In the genomic region with DNA sequence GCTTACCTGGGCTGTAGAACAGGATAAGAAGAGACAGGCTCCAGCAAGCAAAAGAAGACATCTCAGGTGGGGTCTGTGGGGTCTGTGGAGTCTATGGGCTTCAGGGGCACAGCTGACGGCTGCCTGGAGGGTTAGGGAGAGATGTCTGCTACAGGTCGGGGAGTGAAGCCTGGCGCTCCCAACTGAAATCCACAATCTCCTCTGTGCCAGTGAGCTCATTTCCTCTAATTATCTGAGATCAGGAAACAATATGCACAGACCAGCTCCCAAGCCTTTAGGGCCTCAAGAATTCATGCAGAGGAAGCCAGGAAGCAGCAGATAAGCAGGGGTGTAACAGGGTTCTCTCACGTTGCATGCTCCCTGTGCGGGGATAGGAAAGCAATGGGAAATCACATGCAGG, we compare ENCODE assay signal across 7 mouse cellular contexts. TPM values are rescaled to one million over a fixed set of nuclear protein-coding genes. Genes with fewer than 3 reads are reported as not detected.
A peak's percentile ranks its signal among the peaks of the same experiment; 100 is the strongest.
DNase-seq lines count a peak whose midpoint lies in the region; ATAC-seq and TF ChIP-seq lines count a peak whose summit lies in the region.

No protein-coding gene starts in this region.

- no peak for TF ChIP-seq CTCF in thymus, adult 2 months (IDR thresholded peaks at IDR 0.05; ENCODE audit: borderline replicate concordance, control insufficient read depth, extremely low read depth, insufficient read depth, low read length, poor library complexity)

- H3K4me2 ChIP-seq in heart, embryonic 11.5 days: peak overlapping the region; percentile 54

- 68% methylated on average over 5 of the region's 5 CpGs for WGBS in embryonic facial prominence, embryonic 10.5 days
- 44% methylated on average over 5 of the region's 5 CpGs for WGBS in heart, embryonic 11.5 days (ENCODE audit: insufficient replicate concordance)
- 89% methylated on average over 5 of the region's 5 CpGs for WGBS in thymus, adult 2 months

- TF ChIP-seq POLR2A in thymus, adult 2 months (IDR thresholded peaks at IDR 0.05; ENCODE audit: control insufficient read depth, extremely low read depth, insufficient read depth, low read length, poor library complexity): no peak

- H3K36me3 ChIP-seq in embryonic facial prominence, embryonic 10.5 days (replicated peaks): no peaks in the 10 kb centered on the region
- no peaks in the 10 kb centered on the region for H3K36me3 ChIP-seq in heart, embryonic 11.5 days (ENCODE audit: control insufficient read depth, insufficient read depth, low read length)
- H3K36me3 ChIP-seq in thymus, adult 2 months (ENCODE audit: control insufficient read depth, insufficient read depth, low read length): peaks cover 50% of the 10 kb centered on the region

- no peaks in the 10 kb centered on the region for H3K27me3 ChIP-seq in embryonic facial prominence, embryonic 10.5 days (replicated peaks; ENCODE audit: low read depth, poor library complexity, severe bottlenecking)
- no peaks in the 10 kb centered on the region for H3K27me3 ChIP-seq in heart, embryonic 11.5 days (ENCODE audit: control insufficient read depth, insufficient read depth, low read length)
- H3K27me3 ChIP-seq in thymus, adult 2 months (ENCODE audit: control insufficient read depth, insufficient read depth, low read length): no peaks in the 10 kb centered on the region

- peaks cover 8% of the 10 kb centered on the region for H3K4me1 ChIP-seq in embryonic facial prominence, embryonic 10.5 days
- H3K4me1 ChIP-seq in heart, embryonic 11.5 days (ENCODE audit: control insufficient read depth, insufficient read depth, low read length): peaks cover 6% of the 10 kb centered on the region; the same call in 1 of the 2 replicates
- peaks cover 6% of the 10 kb centered on the region for H3K4me1 ChIP-seq in thymus, adult 2 months (replicated peaks; ENCODE audit: control insufficient read depth, insufficient read depth, low read length)

- peak overlapping the region; percentile 48 for H3K27ac ChIP-seq in embryonic facial prominence, embryonic 10.5 days (replicated peaks)
- peak overlapping the region; percentile 92 for H3K27ac ChIP-seq in heart, embryonic 11.5 days (ENCODE audit: low read depth, low read length)
- no peak overlapping the region for H3K27ac ChIP-seq in thymus, adult 2 months (ENCODE audit: control insufficient read depth, insufficient read depth, low read length)

- ATAC-seq in heart, embryonic 11.5 days (replicated peaks; ENCODE audit: insufficient number of reproducible peaks, low FRiP score, low TSS enrichment): peak; percentile 67

- H3K9ac ChIP-seq in heart, embryonic 11.5 days (ENCODE audit: low read depth, low read length): peak overlapping the region; percentile 70

- no peak for DNase-seq in embryonic facial prominence, embryonic 10.5 days (ENCODE audit: low spot score)
- peak; percentile 60 for DNase-seq in kidney, postnatal 14 days
- peak; percentile 66 for DNase-seq in lung, postnatal 10 days
- DNase-seq in thymus, postnatal 10 days (ENCODE audit: low spot score in 2 of 2): no peak
- no peak for DNase-seq in embryo, embryonic 10 days (ENCODE audit: low spot score)
- DNase-seq in thymus, adult 2 months: no peak

- H3K4me3 ChIP-seq in embryonic facial prominence, embryonic 10.5 days: peak overlapping the region; percentile 33; the same call in 1 of the 2 replicates
- peak overlapping the region; percentile 36 for H3K4me3 ChIP-seq in heart, embryonic 11.5 days (ENCODE audit: low read depth, low read length)
- no peak overlapping the region for H3K4me3 ChIP-seq in thymus, adult 2 months (ENCODE audit: control insufficient read depth, insufficient read depth, low read length)

- no peaks in the 10 kb centered on the region for H3K9me3 ChIP-seq in embryonic facial prominence, embryonic 10.5 days
- H3K9me3 ChIP-seq in heart, embryonic 11.5 days (replicated peaks; ENCODE audit: control insufficient read depth, low read length): no peaks in the 10 kb centered on the region

RNA-seq across cellular contexts. Expression of a gene that starts 5.5 kb away (rescaled TPM):
- 16.9 and 20.6 TPM in 2 replicates for polyA plus RNA-seq in embryonic facial prominence, embryonic 10.5 days (2016; fragmentation: Nextera tagmentation; extraction: Ambion mirVana)
- polyA plus RNA-seq in heart, embryonic 11.5 days (2014; fragmentation: Nextera tagmentation; extraction: Ambion mirVana): 73.2 and 76.2 TPM in 2 replicates
- polyA plus RNA-seq in thymus, adult 2 months (2012; rRNA removed): 185 and 222 TPM in 2 replicates

RNA-seq across cellular contexts. Expression of a gene that starts 17.2 kb away (rescaled TPM):
- polyA plus RNA-seq in embryonic facial prominence, embryonic 10.5 days (2016; fragmentation: Nextera tagmentation; extraction: Ambion mirVana): not detected in 2 replicates
- polyA plus RNA-seq in heart, embryonic 11.5 days (2014; fragmentation: Nextera tagmentation; extraction: Ambion mirVana): 0.14 TPM in 1 of 2 replicates, not detected in the other
- polyA plus RNA-seq in thymus, adult 2 months (2012; rRNA removed): 30.1 and 31.1 TPM in 2 replicates

RNA-seq across cellular contexts. Expression of a gene that starts 29.3 kb away (rescaled TPM):
- polyA plus RNA-seq in embryonic facial prominence, embryonic 10.5 days (2016; fragmentation: Nextera tagmentation; extraction: Ambion mirVana): 0.04 and 0.10 TPM in 2 replicates
- polyA plus RNA-seq in heart, embryonic 11.5 days (2014; fragmentation: Nextera tagmentation; extraction: Ambion mirVana): 0.07 and 0.38 TPM in 2 replicates
- polyA plus RNA-seq in thymus, adult 2 months (2012; rRNA removed): 0.92 and 1.2 TPM in 2 replicates

Comparison
In these comparisons a context has a peak if more than half of its experiments do, and no peak if none do; other contexts are left out.
1. DNase-seq: peak in kidney, postnatal 14 days (single experiment) and lung, postnatal 10 days (single experiment); none in embryonic facial prominence, embryonic 10.5 days (single experiment), thymus, postnatal 10 days (0 of 2), embryo, embryonic 10 days (single experiment) and thymus, adult 2 months (single experiment).
2. RNA of a gene that starts 17.2 kb away (polyA plus RNA-seq): 30.1 to 31.1 TPM in thymus, adult 2 months; 0.14 TPM in heart, embryonic 11.5 days and not detected in embryonic facial prominence, embryonic 10.5 days; every median in the first group is over 10 times any median in the second.